Mouse (Mus musculus): ENCODE data around the gene Psmd9. TPM values are rescaled to one million over a fixed set of nuclear protein-coding genes. Genes with fewer than 3 reads are reported as not detected.

Psmd9 gene
- 10 to 100 TPM; 19.2 to 19.5 TPM for total RNA-seq (2021)
- long read RNA-seq, experiment 1, transcript Psmd9-201 (6 exons, 2,597 nt), result major isoform, 23 of 24 reads
- long read RNA-seq, experiment 1, partial matches to known transcripts, result 0 of 24 reads
- long read RNA-seq, experiment 1, other reads (novel, unspliced or antisense), result 1 of 24 reads
- long read RNA-seq, experiment 2, transcript Psmd9-201 (6 exons, 2,597 nt), result major isoform, 21 of 26 reads
- long read RNA-seq, experiment 2, partial matches to known transcripts, result 0 of 26 reads
- long read RNA-seq, experiment 2, other reads (novel, unspliced or antisense), result 5 of 26 reads

- intact Hi-C loops (cut with DNase I; ENCODE audit: low total_unique reads), result no loop called here
- DNase-seq, result no peak
These were observed at the start of gene Psmd9 for GRCm38 (mm10) chr5:123169284-123169683. TSS of gene Psmd9 (plus strand) at chr5:123169413.

GRCm38 (mm10) chr5:123120624-123121215 lies 48.5 kb upstream of the Psmd9 start:
- intact Hi-C loops (cut with DNase I; ENCODE audit: low total_unique reads), result no loop called here
- DNase-seq, result no peak

DNA sequence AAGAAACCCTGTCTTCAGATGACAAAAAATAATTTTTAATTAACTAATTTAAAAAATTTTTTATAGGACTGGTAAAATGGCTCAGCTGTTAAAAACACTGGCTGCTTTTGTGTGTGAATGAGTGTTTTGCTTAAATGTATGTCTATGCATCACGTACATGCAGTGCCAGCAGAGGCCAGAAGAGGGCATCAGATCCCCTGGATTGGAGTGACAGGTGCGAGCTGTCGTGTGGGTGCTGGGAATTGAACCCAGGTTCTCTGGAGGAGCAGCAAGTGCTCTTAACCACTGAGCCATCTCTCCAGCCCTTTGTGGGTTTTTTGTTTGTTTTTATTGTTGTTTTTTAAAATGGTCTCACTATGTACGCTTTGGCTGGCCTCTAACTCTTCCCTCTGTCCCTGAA lies 47.0 kb upstream of the Psmd9 start:
- DNase-seq, result no peak
- intact Hi-C loops (cut with DNase I; ENCODE audit: low total_unique reads), result no loop called here

- DNase-seq, result no peak
- intact Hi-C loops (cut with DNase I; ENCODE audit: low total_unique reads), result no loop called here
These were observed 44.1 kb upstream of the Psmd9 start for GRCm38 (mm10) chr5:123125105-123125504.

GRCm38 (mm10) chr5:123125638-123126406 lies 43.4 kb upstream of the Psmd9 start:
- intact Hi-C loops (cut with DNase I; ENCODE audit: low total_unique reads), result no loop called here
- DNase-seq, result no peak

DNA sequence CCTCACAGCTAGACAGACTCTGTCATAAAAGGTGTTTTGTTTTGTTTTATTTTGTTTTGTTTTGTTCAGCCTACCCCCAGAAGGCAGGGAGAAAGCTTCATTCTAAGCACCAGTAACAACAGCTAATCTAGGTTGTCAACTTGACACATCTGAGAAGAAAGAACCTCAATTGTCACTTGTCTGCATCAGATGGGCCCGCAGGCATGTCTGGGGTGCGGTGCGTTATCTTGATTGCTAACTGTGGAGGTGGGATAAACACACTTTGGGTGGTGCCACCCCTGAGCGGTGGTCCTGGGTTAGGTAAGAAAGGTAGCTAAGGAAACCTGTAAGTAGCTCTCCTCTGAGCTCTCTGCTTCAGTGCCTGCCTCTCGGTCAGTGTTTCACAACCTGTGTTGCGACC lies 42.2 kb upstream of the Psmd9 start:
- intact Hi-C loops (cut with DNase I; ENCODE audit: low total_unique reads), result no loop called here
- DNase-seq, result no peak

DNA sequence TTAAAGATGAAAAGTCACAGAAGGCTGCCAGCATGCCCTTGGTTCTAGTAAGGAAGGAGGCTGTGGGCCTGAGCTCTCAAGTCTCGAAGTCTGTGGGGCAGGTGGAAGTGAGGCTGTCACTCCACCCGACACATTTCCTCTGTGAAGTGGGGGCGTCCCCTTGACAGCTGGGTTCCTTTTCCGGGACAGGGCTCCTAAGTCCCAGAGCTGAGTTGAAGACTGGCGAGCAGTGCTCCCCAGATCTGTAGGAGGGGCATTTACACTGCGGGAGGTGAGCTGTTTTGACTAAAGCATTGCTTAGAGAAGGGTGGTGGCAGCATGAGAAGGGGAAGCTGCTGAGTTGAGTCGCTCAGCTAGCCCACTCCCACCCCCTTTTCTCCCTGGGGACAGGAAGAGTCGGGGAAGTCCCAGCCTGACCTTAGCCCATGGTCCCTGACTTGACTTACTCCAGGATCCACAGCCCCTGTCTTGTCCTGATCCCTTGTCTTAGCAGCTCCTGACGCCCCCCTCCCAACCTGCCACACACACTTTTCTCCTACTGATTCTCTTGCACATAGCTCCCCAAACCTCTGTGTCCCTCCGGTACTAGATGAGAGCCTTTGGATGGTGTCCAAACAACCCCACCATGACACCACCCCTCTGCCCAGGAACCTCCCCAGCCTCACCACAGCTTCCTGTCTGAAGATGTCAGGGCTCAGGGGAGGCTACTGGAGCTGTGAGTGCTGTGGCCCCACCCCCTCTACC lies 40.6 kb upstream of the Psmd9 start:
- intact Hi-C loops (cut with DNase I; ENCODE audit: low total_unique reads), result no loop called here
- DNase-seq, result no peak

DNA sequence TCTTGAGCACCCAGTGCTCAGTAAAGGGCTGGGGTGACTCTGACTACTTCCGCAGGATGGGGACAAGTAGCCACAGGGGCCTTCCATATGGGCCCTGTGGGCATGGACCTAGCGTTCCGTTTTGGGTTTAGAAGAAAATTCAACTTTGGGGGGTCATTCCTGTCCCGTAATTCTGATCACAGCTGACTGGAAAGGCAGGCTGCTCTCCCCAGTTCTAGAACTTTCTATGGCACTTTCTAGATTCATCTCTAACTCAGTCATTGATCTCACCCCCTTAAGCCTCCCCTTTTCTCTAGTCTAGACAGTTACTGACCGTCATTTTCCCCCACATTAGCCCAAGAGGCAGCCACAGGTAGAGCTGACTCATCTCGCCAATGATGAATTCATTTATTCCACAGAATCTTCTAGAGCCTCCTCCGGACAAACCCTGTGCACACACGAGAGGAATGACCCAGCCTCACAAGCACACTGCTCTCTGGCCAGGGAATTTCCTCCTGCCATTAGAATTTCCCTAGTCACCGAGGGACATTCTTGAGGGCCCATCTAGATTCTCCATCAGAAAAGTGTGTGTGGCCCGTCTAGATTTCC lies 39.9 kb upstream of the Psmd9 start:
- no peak for DNase-seq
- intact Hi-C loops (cut with DNase I; ENCODE audit: low total_unique reads), result no loop called here

- no peak for DNase-seq
- intact Hi-C loops (cut with DNase I; ENCODE audit: low total_unique reads), result no loop called here
These were observed 39.0 kb upstream of the Psmd9 start for GRCm38 (mm10) chr5:123130030-123130813.

DNA sequence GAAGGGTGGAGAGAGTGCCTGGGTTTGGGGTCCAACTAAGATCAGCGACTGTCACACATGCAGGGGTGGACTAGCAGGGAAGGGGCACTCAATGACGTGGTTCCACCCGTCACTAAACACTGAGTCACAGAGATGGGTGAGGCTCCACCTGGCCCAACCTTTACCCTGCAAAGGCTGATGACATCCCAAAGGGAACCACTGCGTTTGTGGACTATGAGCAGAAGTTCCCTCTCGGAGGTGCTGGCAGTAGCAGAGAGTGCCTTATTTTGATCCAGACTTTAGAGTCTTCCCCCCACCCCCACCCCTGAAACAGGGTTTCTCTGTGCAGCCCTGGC lies 38.4 kb upstream of the Psmd9 start:
- no peak for DNase-seq
- intact Hi-C loops (cut with DNase I; ENCODE audit: low total_unique reads), result no loop called here

- DNase-seq, result peak; percentile 81
- intact Hi-C loops (cut with DNase I; ENCODE audit: low total_unique reads), result loop anchor here (2.0 kb wide), 1 partner anchor 16 kb away; no protein-coding TSS in a partner anchor
These were observed 36.7 kb upstream of the Psmd9 start, which contains the start of gene Rhof for GRCm38 (mm10) chr5:123132308-123133071. TSS of gene Rhof (minus strand) at chr5:123132692.

- intact Hi-C loops (cut with DNase I; ENCODE audit: low total_unique reads), result loop anchor here (2.0 kb wide), 1 partner anchor 16 kb away; no protein-coding TSS in a partner anchor
- DNase-seq, result peak; percentile 85
These were observed 36.0 kb upstream of the Psmd9 start for GRCm38 (mm10) chr5:123133083-123133783.

DNA sequence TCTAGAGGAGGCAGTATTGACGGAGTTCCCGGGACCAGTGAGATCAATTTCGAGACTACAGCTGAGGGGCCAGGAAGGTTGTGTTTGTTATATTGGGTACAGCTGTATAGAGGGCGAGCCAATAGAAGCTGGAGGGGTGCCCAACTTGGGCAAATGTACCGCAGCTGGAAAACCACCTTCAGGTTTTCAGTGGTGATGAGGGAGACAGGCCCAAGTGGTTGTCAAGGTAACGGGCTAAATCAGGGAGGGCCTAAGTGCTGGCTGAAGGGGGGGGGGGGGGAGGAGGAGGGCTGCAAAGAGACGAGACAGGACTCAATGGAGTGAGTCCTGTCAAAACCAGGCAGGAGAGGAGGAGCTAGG lies 35.4 kb upstream of the Psmd9 start:
- DNase-seq, result no peak
- intact Hi-C loops (cut with DNase I; ENCODE audit: low total_unique reads), result loop anchor here (2.0 kb wide), 1 partner anchor 15 kb away; no protein-coding TSS in a partner anchor

DNA sequence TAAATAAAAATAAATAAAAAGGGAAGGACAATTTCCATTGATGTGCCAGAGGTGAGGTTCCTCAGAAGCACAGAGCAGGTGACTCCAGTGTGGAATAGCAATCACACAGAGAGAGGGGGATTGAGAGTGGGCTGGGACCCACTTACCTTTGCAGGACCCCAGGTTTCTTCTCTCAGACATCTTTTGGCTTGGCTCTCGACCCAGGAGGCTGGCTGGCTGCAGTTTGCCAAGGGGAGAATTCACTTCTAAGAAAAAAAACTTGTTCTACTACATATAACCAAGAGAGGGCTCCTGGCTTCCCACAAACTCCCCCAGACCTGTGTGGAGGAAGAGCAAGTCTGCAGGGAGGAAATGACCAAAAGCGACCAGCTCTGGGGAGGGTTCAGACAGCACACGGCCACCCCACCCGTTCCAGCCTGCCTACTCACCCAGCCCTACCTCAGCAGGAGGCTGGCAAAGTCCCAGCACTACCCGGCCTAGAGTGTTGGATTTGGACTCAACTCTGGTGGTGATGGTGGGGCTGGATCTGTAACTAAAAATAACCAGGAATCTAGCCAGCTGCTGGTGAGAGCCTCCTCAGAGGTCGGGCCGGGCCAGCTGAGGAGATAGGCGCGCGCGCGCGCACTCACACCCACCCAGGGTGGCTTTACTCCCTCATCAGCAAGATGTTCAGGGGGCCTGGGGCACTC lies 34.9 kb upstream of the Psmd9 start:
- DNase-seq, result peak; percentile 85
- intact Hi-C loops (cut with DNase I; ENCODE audit: low total_unique reads), result no loop called here

DNA sequence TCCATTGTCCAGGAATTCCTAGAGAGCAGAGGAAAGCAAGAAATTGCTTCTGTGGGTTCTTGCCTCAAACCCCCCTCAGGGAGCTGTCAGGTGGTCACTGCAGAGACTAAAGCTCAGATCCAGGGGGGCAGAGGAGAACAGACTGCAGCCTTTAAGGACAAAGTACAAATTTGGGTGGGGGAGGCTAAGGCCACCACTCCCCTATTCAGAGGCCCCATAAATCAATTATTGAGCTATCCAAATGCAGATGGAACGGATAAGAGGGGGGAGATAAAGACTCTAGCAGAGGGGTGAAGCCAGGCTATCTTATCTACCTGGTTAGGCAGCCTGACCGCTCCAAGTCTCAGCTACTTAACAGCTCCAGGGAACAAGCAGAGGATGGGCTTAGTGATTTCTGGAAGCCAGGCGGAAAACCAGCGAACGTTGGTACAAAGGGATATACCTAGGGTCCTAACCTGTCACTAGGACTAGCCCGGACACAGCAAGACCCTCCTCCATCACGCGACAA lies 34.3 kb upstream of the Psmd9 start:
- no peak for DNase-seq
- intact Hi-C loops (cut with DNase I; ENCODE audit: low total_unique reads), result no loop called here

DNA sequence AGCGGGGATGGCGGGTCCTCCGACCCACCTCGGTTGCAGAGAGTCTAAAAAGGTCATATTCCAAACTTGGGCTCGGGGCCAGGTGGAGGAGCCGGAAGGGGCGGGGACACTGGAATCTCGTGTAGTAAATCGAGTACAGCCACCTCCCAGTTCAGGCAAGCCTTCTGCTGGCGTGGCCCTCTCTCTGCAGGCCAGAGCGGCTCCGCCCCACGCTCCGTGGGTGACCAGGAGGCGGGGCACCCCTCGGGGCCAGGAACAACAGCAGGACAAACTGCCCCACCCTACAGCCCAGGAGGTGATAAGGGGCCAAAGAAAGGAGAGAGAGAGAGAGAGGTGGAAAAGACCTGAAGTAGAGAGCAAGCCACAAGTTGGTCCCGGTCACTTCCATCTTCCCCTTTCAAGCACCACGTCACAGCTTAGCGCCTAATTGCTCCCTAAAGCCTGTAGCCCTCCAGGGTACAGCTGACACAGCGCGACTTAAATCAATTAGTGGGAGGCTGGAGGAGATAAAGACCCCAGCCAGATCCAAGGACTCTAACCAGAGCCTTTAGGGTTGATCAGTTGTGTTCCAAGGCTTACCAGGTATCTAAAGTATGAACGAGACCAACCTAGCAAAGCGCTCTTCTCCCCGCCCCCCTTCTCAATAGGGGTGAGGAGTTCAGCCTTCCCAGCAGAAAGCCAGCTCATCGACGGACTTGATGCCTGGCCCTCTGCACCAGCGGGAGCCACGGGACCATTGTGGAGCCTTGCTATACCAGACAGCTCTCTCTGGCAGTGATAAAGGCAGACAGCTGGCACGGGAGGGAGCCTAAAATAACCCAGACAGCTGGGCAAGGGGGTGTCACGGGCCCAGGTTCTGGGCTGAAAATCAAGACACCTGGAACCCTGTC lies 33.5 kb upstream of the Psmd9 start:
- intact Hi-C loops (cut with DNase I; ENCODE audit: low total_unique reads), result no loop called here
- DNase-seq, result peak; percentile 95

Data from gastrocnemius, postnatal 14 days (tissue).